Mouse (Mus musculus) intestine, embryonic 15.5 days (tissue): Measurements from ENCODE around the gene Nsf. TPM values are rescaled to one million over a fixed set of nuclear protein-coding genes. Genes with fewer than 3 reads are reported as not detected.

Source experiments
- ATAC-seq: fragments of 200-750 bp; cut with Nextera tagmentation; 2 replicates; pipeline ENCODE4 v1.8.0; 2017; ENCODE audit warnings: moderate TSS enrichment, moderate library complexity
- H3K27ac ChIP-seq: fragments of 300-500 bp; sonication (generic); 2 replicates; pipeline ENCODE4 v1.5.1; 2015; ENCODE audit warnings: mild to moderate bottlenecking, inconsistent platforms
- H3K27me3 ChIP-seq: fragments of 300-500 bp; sonication (generic); replicated peaks from 2 replicates; pipeline ENCODE4 v1.6.1; 2015; ENCODE audit warnings: inconsistent platforms
- H3K36me3 ChIP-seq: fragments of 300-500 bp; sonication (generic); 2 replicates; pipeline ENCODE4 v1.6.1; 2015; ENCODE audit warnings: inconsistent platforms
- H3K4me1 ChIP-seq: fragments of 300-500 bp; sonication (generic); replicated peaks from 2 replicates; pipeline ENCODE4 v1.6.1; 2015; ENCODE audit warnings: inconsistent platforms
- H3K4me2 ChIP-seq: fragments of 300-500 bp; sonication (generic); replicated peaks from 2 replicates; pipeline ENCODE4 v1.6.1; 2015; ENCODE audit warnings: mild to moderate bottlenecking, inconsistent platforms
- H3K4me3 ChIP-seq: fragments of 300-500 bp; sonication (generic); replicated peaks from 2 replicates; pipeline ENCODE4 v1.5.1; 2015; ENCODE audit warnings: inconsistent platforms
- H3K9ac ChIP-seq: fragments of 300-500 bp; sonication (generic); 2 replicates; pipeline ENCODE4 v1.6.1; 2015; ENCODE audit warnings: inconsistent platforms
- H3K9me3 ChIP-seq: fragments of 300-500 bp; sonication (generic); 2 replicates; pipeline ENCODE4 v1.6.1; 2016; ENCODE audit warnings: inconsistent platforms
- WGBS: fragments of 180-500 bp; shearing (Covaris S2); methylation state at CpG from one replicate; pipeline ENCODE4 v1.1.7; 2015; 5-methylcytosine and 5-hydroxymethylcytosine counted together
- polyA plus RNA-seq: library from polyadenylated mRNA; unstranded; fragments of >200 nt; fragmentation: Nextera tagmentation; extraction: Ambion mirVana; gene quantifications from 2 replicates; pipeline ENCODE4 v1.2.1, GENCODE M21; 2015

The Nsf gene
- polyA plus RNA-seq, 1 experiment from 2014 or later, result 47.9 TPM

DNA sequence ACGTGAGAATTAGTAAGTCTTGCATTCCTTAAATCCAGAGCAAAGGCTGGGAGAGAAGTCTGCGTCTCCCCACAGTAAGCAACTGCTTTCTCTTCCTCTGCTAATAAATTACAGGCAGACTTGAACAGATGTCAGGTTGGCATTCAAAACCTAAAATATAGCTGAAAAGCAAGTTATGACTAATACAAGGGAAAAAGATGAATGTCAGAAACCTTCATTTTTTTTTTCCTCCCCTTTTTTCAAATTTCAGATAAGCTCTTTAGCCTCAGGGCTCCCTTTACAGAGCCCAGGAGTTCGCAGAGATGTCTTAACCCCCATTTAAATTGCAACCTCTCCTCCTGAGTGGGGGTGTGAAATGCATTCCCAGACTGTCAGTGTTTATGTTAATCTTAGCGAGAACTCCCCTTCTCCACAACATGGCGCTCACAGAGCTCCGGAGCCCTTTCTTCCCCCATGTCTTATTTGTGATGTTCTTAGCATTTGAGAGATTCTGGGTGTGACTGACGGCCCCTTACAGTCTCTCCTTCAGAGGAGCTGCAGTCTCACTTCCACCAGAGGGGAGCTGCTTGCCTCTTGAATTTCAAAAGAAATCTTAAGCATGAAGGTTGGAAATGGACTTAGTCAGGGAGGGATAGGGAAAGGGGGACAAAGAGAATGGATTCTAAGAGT lies 47.7 kb downstream of the Nsf start:
- Histone ChIP-seq H3K36me3 (no peaks in the 10 kb centered on the region; the same call in 1 of the 2 replicates), H3K27ac (no peak overlapping the region), H3K4me3 (no peak overlapping the region), H3K27me3 (no peaks in the 10 kb centered on the region), H3K4me2 (no peak overlapping the region), H3K9ac (no peak overlapping the region), H3K9me3 (no peaks in the 10 kb centered on the region), H3K4me1 (no peaks in the 10 kb centered on the region)
- ATAC-seq, result no peak
- 58% methylated on average over 7 of the region's 7 CpGs for WGBS

DNA sequence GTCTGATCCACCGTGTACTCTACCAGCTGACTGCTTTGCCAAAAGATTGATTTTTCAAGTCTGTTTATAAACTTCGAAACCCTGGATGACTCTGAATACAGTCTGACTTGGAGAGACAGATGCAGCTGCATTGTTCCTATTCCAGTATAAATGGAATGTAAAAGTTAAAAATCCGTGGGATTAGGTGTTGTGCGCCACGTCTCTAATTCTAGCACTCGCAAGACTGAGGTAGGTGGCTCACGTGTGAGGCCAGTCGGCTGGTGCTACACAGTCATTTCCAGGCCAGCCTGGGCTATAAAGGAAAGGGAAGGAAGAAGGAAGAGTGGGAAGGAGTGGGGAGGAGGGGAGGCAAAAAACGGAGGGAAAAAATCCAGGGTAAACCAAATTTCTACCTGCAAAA lies 48.4 kb downstream of the Nsf start:
- H3K4me3 ChIP-seq, result no peak overlapping the region
- WGBS, result 66% methylated on average over 9 of the region's 9 CpGs
- ATAC-seq, result no peak
- H3K4me2 ChIP-seq, result no peak overlapping the region
- no peaks in the 10 kb centered on the region for H3K27me3 ChIP-seq
- H3K27ac ChIP-seq, result no peak overlapping the region
- H3K9ac ChIP-seq, result no peak overlapping the region
- no peaks in the 10 kb centered on the region for H3K4me1 ChIP-seq
- H3K36me3 ChIP-seq, result no peaks in the 10 kb centered on the region; the same call in 1 of the 2 replicates
- no peaks in the 10 kb centered on the region for H3K9me3 ChIP-seq

DNA sequence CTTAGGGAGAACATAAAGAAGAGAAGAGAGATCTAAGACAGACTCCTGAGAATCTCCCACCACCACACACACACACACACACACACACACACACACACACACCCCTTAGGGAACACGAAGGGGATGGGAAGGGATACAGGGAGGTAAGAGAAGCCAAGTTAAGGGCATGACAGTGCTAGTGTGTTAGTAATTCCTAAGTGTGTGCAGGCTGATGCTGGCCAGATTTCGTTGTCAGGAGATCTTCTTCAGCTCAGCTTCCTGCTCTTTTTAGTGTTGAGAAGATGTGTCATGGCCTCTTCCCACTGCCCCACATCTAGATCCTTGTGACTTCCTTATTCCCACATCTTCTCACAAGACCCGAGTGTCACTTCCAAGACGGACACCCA lies 52.3 kb downstream of the Nsf start:
- H3K4me2 ChIP-seq, result no peak overlapping the region
- no peaks in the 10 kb centered on the region for H3K27me3 ChIP-seq
- H3K4me3 ChIP-seq, result no peak overlapping the region
- H3K36me3 ChIP-seq, result no peaks in the 10 kb centered on the region
- WGBS, result 76% methylated on average over 4 of the region's 4 CpGs
- no peak for ATAC-seq
- H3K4me1 ChIP-seq, result no peaks in the 10 kb centered on the region
- no peaks in the 10 kb centered on the region for H3K9me3 ChIP-seq
- H3K9ac ChIP-seq, result no peak overlapping the region
- H3K27ac ChIP-seq, result no peak overlapping the region

DNA sequence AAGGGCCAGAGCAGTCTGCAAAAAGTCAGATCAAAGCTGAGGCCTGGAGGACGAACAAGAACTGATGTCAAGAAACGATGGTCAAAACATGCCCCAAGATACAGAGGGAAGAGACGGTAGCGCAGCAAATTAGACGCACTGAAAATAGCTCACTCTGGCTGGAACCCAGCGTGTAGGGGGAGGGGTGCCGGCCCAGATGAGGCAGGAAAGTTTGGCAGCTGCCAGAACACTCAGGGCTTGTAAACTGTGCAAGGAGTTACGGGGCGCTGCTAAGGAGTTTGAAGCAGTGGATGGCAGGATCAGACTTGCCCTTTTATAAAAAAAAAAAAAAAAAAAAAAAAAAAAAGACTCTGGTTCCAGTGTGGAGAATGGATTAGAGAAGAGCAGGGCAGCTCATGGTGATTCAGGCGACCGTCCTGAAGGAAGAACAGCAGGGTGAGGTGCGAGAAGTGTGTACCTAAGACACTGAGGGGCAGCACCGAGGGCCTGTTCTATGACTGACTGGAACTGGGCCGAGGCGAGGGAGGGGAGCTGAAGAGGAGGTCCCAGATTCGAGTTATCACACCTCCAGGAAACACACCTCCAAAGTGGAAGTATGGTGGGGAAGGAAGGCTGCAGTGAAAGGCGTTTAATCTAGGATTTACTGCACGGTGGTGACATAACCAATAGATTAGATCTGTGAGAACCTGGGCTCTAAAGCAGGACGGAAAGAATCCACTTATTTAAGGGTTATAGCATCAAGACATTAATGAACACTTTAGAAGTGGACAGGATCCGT lies 52.9 kb downstream of the Nsf start:
- WGBS, result 68% methylated on average over 20 of the region's 20 CpGs
- H3K4me3 ChIP-seq, result no peak overlapping the region
- no peak overlapping the region for H3K27ac ChIP-seq
- no peaks in the 10 kb centered on the region for H3K36me3 ChIP-seq
- H3K9me3 ChIP-seq, result no peaks in the 10 kb centered on the region
- ATAC-seq, result no peak
- no peaks in the 10 kb centered on the region for H3K4me1 ChIP-seq
- no peak overlapping the region for H3K4me2 ChIP-seq
- no peaks in the 10 kb centered on the region for H3K27me3 ChIP-seq
- H3K9ac ChIP-seq, result no peak overlapping the region

DNA sequence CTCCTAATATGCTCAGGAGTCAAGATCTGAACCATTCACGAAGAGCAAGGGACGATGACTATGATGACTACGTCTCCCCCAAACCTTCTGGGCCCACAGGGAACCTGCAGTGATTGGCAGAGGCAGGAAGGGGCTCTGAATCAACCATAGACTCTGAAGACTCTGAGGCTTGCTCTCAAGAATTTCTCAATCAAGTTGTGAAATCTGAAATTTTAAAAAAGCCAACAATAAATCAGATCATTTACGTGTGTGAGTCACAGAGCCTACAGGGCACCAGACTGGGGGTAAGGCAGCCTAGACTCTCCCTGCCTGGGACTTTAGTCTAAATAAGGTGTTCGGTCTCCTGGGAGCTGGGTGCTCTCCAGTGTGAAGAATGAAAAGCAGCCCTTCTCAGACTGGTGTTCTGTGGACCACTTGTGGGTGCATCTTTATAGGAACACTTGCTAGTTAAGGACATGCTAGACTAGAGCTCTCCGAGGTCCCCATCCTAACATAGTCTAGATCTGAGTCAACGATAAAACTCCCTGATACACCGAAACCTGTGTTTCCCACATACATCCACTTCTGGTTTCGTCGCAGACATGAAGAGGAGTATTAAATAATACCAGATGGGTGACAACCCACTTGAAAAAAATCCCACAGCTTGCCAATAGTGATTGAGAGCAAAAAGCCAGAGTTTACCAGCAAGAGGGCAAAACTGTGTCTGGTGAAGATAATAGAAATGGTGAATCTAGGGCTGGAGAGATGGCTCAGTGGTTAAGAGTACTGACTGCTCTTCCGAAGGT lies 56.7 kb downstream of the Nsf start:
- no peaks in the 10 kb centered on the region for H3K36me3 ChIP-seq
- no peaks in the 10 kb centered on the region for H3K27me3 ChIP-seq
- WGBS, result 94% methylated on average over 11 of the region's 11 CpGs
- no peak overlapping the region for H3K4me2 ChIP-seq
- no peaks in the 10 kb centered on the region for H3K4me1 ChIP-seq
- no peak overlapping the region for H3K27ac ChIP-seq
- ATAC-seq, result no peak
- no peak overlapping the region for H3K4me3 ChIP-seq
- no peaks in the 10 kb centered on the region for H3K9me3 ChIP-seq
- no peak overlapping the region for H3K9ac ChIP-seq

DNA sequence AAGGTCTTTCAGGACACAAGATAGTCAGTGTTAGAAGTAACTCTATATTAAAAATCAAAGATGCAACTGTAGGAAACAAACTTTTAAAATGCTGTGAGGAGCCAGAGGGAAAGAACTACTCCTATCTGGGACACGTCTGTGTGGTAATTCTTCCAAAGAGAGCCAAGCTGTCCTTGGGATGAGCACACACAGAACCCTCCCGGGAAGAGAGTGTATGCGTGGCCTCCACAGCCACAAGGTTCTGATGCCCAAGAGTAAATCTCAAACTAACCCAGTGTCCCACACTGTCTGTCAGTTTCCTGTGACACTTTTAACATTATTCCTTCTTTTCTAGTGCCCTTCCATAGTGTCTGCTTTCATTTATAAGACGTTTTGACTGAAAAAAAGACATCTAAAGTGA lies 57.8 kb downstream of the Nsf start:
- Histone ChIP-seq H3K9ac (no peak overlapping the region), H3K27me3 (no peaks in the 10 kb centered on the region), H3K27ac (no peak overlapping the region), H3K9me3 (no peaks in the 10 kb centered on the region), H3K4me1 (no peaks in the 10 kb centered on the region), H3K36me3 (no peaks in the 10 kb centered on the region), H3K4me2 (no peak overlapping the region), H3K4me3 (no peak overlapping the region)
- WGBS, result 77% methylated on average over 4 of the region's 4 CpGs
- no peak for ATAC-seq

DNA sequence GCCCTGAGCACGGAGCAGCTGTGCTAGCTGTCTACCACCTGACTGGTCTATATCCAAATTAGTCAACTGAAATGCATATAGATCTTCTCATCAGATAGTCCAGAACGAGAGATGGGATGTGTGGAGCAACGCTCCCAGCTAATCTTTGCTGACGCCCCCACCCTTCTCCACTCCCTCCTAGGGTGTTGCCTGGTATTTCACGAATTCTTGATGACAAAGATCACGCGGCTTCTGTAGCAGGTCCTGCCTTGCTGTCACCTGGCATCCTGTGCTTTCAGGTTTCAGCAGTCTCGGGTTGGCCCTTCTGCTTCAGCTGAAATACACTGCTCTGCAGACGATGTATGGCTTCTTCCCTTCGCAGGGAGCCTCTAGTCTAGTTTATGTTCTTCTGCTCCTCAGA lies 61.0 kb downstream of the Nsf start:
- Histone ChIP-seq H3K36me3 (no peaks in the 10 kb centered on the region), H3K9me3 (no peaks in the 10 kb centered on the region), H3K27ac (no peak overlapping the region), H3K4me1 (no peaks in the 10 kb centered on the region), H3K4me2 (no peak overlapping the region), H3K27me3 (no peaks in the 10 kb centered on the region), H3K9ac (no peak overlapping the region), H3K4me3 (no peak overlapping the region)
- WGBS, result 73% methylated on average over 10 of the region's 10 CpGs
- no peak for ATAC-seq

DNA sequence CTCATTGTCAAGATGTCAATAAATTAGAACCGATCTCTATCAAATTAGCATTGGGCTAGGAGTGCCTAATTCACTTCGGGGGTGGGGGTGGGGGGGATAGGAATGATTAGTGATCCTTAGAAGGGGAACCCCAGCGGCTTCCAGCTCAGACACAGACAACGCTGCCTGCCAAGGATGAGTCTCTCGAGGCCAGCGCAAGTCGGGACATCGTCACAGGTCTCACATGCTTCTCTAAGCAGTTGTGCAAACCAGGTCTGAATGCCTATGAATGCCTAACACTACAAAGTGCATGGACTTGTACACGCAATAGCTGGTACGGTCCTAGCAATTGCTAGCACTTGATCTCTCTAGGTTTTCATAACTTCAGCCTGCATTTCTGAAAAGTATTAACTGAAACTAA lies 62.1 kb downstream of the Nsf start:
- Histone ChIP-seq H3K27me3 (no peaks in the 10 kb centered on the region), H3K4me2 (no peak overlapping the region), H3K4me3 (no peak overlapping the region), H3K9me3 (no peaks in the 10 kb centered on the region), H3K27ac (no peak overlapping the region), H3K9ac (no peak overlapping the region), H3K36me3 (no peaks in the 10 kb centered on the region), H3K4me1 (no peaks in the 10 kb centered on the region)
- ATAC-seq, result no peak
- 89% methylated on average over 10 of the region's 10 CpGs for WGBS

DNA sequence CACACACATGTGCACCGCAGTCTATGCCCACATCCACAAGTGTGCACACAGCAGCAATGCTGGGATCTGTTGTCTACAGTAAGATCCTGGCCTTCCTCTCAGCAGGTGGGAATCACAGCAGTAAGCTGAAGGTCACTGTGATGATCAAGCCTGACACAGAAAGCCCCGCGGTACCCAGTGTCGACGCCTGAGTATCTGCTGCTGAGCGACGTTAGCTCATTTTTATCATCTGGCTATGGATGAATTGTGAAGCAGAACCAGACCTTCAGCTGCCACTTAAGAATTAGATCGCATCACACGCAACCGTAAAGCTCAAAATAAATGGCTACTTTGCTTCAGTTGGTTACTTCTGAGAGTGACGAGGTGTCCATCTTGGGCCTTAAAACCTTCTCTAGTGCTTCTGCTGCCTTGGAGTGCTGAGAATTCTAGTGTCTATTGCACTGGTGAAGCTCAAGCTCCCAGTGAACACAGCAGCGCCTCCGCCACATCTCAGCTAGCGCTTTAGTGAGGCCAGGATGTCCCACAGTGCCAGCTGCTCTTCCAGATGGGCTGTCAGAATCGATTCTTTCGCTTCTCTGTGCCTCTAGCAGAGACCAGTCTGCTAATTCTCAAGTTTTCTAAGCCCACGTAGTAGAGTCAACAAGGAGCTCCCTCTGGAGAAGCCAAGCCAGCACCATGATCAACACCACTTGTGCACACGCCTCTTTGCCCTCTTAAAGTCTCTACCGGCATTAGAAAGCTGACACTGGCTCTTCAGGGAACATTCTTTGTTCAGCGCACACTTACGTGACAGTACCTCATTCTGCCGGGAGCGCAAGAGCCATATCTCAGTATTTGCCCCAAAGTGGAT lies 63.3 kb downstream of the Nsf start:
- Histone ChIP-seq H3K9ac (no peak overlapping the region), H3K27ac (no peak overlapping the region), H3K27me3 (no peaks in the 10 kb centered on the region), H3K4me3 (no peak overlapping the region), H3K36me3 (no peaks in the 10 kb centered on the region), H3K4me1 (no peaks in the 10 kb centered on the region), H3K4me2 (no peak overlapping the region), H3K9me3 (no peaks in the 10 kb centered on the region)
- no peak for ATAC-seq
- 89% methylated on average over 23 of the region's 23 CpGs for WGBS

DNA sequence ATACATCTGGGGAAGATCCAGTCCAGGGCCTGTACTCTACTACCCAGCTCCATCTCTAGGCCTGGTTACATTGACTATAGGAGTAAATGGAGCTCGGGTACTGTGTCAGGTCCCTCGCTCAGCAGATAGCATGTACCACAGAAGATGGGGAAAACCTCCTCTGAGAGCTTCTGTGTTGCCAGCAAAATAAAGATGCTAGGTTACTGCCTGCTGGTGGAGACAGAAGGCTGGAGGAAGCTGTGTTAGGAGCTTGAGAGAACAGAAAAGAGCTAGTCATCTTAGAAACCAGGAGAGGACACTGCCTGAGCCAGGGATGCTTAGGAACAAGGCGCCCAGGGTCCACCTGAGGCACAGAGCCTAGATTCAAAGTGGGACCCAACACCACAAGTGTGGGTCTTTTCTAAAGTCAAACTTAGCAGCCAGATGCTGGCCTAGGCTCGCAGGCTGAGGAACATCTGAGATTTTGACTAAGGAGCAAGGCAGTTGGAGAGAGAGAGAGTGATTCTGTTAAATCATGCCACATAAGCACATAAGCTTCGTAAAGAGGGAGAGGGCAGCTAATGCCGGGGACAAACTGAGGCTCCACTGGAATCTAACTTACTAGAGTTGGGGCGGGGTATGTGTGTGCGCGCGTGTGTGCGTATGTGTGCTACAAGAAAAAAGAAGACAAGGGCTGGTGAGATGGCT lies 66.0 kb downstream of the Nsf start:
- Histone ChIP-seq H3K4me2 (no peak overlapping the region), H3K4me1 (no peaks in the 10 kb centered on the region), H3K27me3 (no peaks in the 10 kb centered on the region), H3K9me3 (no peaks in the 10 kb centered on the region), H3K27ac (no peak overlapping the region), H3K4me3 (no peak overlapping the region), H3K36me3 (no peaks in the 10 kb centered on the region), H3K9ac (no peak overlapping the region)
- no peak for ATAC-seq
- WGBS, result 94% methylated on average over 11 of the region's 11 CpGs

DNA sequence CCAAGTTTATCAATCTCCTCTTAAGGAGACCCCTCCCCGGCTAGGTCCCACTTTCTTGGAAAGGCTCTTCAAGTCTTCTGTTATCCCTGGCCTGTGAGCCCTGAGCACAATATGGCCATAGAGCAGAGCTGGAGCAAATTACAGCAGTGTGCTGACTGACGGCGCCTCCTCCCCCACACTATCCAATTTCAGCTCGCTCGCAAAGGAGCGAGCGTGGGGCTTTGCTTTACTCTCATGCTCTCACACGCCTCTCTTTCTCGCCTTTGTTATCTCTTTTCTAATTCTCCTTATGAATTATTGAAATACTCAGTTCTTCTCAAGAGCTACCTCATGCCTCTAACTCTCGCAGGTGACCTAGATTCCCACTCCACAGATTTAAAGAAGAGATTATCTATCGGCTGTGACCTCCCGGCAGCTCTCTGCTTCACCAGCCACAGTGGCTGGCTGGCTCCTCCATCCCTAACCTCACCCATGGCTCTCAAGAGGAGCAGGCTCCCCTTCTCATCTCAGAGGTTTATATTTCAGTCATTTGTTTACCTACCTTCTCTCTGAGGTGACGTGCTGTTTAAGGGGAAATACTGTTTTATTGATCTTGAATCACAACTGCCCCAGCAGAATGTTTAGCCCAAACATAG lies 69.0 kb downstream of the Nsf start:
- Histone ChIP-seq H3K36me3 (peaks cover 6% of the 10 kb centered on the region), H3K9me3 (no peaks in the 10 kb centered on the region), H3K4me1 (no peaks in the 10 kb centered on the region), H3K9ac (no peak overlapping the region), H3K4me2 (no peak overlapping the region), H3K27me3 (no peaks in the 10 kb centered on the region), H3K27ac (no peak overlapping the region), H3K4me3 (no peak overlapping the region)
- ATAC-seq, result no peak
- WGBS, result 23% methylated on average over 13 of the region's 13 CpGs
